Mouse (Mus musculus) liver, embryonic 14.5 days (tissue): ENCODE data around the gene Zbed6.

Experiments used
- CTCF ChIP-seq: IDR thresholded peaks from 2 replicates; pipeline ENCODE4 v1.5.1; 2016; ENCODE audit warnings: antibody characterized with exemption, low read depth, control low read depth
- EP300 ChIP-seq: IDR thresholded peaks from 2 replicates; pipeline ENCODE4 v1.6.1; 2016; ENCODE audit warnings: antibody characterized with exemption, low read depth

DNA sequence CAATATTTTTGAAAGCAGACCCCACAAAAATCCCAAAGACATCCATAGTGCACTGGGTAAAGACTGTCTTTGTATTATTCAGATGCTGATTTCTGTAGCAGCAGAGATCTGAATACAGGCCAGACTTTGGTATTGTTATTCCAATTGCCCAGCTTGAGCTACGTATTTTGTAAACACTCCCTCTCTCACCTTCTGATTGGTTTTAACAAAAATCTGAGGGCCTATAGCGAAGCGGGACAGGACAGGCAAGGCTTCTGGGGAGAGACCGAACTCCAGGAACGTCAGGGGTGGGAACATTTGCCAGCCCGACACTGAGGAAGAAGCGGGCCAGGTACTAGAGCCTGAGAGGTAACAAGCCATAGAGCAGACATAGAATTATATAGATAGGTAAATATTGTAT is 7.0 kb upstream of the Zbed6 start:
- TF ChIP-seq CTCF (no peak), EP300 (no peak)
